In genomic region chr7:132384736-132385455, GRCm38 (mm10) we compare ENCODE assay signal across 13 mouse cellular contexts.
A peak's percentile ranks its signal among the peaks of the same experiment; 100 is the strongest.
DNase-seq lines count a peak whose midpoint lies in the region; ATAC-seq and TF ChIP-seq lines count a peak whose summit lies in the region.
"Had no signal": no experiment of that assay in that cellular context is flagged by ENCODE, and none has a peak within 500 bp of the region (broad histone marks: within the 10 kb centered on the region; RNA-seq: fewer than 3 reads in every experiment).

No protein-coding gene starts in this region.

- 38% methylated on average over 8 of the region's 8 CpGs for WGBS in intestine, embryonic 16.5 days
- WGBS in intestine, postnatal 0 days = 57% methylated on average over 8 of the region's 8 CpGs
- 14% methylated on average over 8 of the region's 8 CpGs for WGBS in midbrain, embryonic 12.5 days

- TF ChIP-seq EP300 in CH12.LX (IDR thresholded peaks at IDR 0.05; ENCODE audit: low read length) = no peak

- no peak for TF ChIP-seq POLR2A in CH12.LX (IDR thresholded peaks at IDR 0.05; ENCODE audit: low read depth, low read length)

- no peak overlapping the region for H3K4me3 ChIP-seq in intestine, embryonic 16.5 days (ENCODE audit: low read length)
- H3K4me3 ChIP-seq in intestine, postnatal 0 days (ENCODE audit: low read depth, low read length) = no peak overlapping the region
- no peak overlapping the region for H3K4me3 ChIP-seq in CH12.LX (replicated peaks in 1 of 3; ENCODE audit: low read depth in 2 of 3, low read length in 2 of 3, poor library complexity in 1 of 3)
- H3K4me3 ChIP-seq in midbrain, embryonic 12.5 days = no peak overlapping the region
- no peak overlapping the region for H3K4me3 ChIP-seq in gastrocnemius, adult 2 months
- H3K4me3 ChIP-seq: liver, embryonic 15.5 days had no signal

- H3K36me3 ChIP-seq in intestine, embryonic 16.5 days (ENCODE audit: control insufficient read depth, insufficient read depth, low read length) = no peaks in the 10 kb centered on the region
- no peaks in the 10 kb centered on the region for H3K36me3 ChIP-seq in intestine, postnatal 0 days (ENCODE audit: control insufficient read depth, insufficient read depth)
- H3K36me3 ChIP-seq in CH12.LX (replicated peaks in 1 of 2; ENCODE audit: control insufficient read depth in 1 of 2, insufficient read depth in 1 of 2, low read length in 1 of 2) = no peaks in the 10 kb centered on the region
- no peaks in the 10 kb centered on the region for H3K36me3 ChIP-seq in midbrain, embryonic 12.5 days
- H3K36me3 ChIP-seq: liver, embryonic 15.5 days had no signal

- peaks cover 28% of the 10 kb centered on the region for H3K4me1 ChIP-seq in intestine, embryonic 16.5 days (ENCODE audit: control insufficient read depth, insufficient read depth, low read length)
- no peaks in the 10 kb centered on the region for H3K4me1 ChIP-seq in intestine, postnatal 0 days (replicated peaks; ENCODE audit: control insufficient read depth, insufficient read depth, low read length)
- H3K4me1 ChIP-seq in CH12.LX (ENCODE audit: control insufficient read depth in 1 of 2, insufficient read depth in 2 of 2) = peaks cover 2 to 24% of the 10 kb centered on the region in 2 experiments
- peaks cover 24% of the 10 kb centered on the region for H3K4me1 ChIP-seq in midbrain, embryonic 12.5 days

- H3K79me2 ChIP-seq in CH12.LX (replicated peaks; ENCODE audit: control insufficient read depth, extremely low read depth, insufficient read depth, poor library complexity, severe bottlenecking) = no peaks in the 10 kb centered on the region

- dilution Hi-C loops in CH12.LX (cut with MboI; ENCODE audit: extremely low pct_ligation_motif_present, extremely low pct_unique_long_range_greater_than_20kb, low sequenced_read_pairs) = no loop called here

- no peak overlapping the region for H3K4me2 ChIP-seq in intestine, embryonic 16.5 days (ENCODE audit: low read depth, low read length)
- H3K4me2 ChIP-seq in intestine, postnatal 0 days (replicated peaks; ENCODE audit: low read depth) = no peak overlapping the region
- no peak overlapping the region for H3K4me2 ChIP-seq in CH12.LX (ENCODE audit: insufficient read depth, low read depth, poor library complexity, severe bottlenecking)
- peak overlapping the region; percentile 15; the same call in 1 of the 2 replicates for H3K4me2 ChIP-seq in midbrain, embryonic 12.5 days (replicated peaks)
- H3K4me2 ChIP-seq: heart, embryonic 11.5 days; liver, embryonic 15.5 days had no signal

- intact Hi-C loops in gastrocnemius, adult 2 months (cut with DNase I) = no loop called here

- H3K27ac ChIP-seq in intestine, embryonic 16.5 days (ENCODE audit: low read length) = 0 out of 2 replicates have a peak overlapping the region, but pooled peaks have one; percentile 16
- no peak overlapping the region for H3K27ac ChIP-seq in intestine, postnatal 0 days (ENCODE audit: low read depth, low read length)
- H3K27ac ChIP-seq in CH12.LX (ENCODE audit: insufficient read depth, low read depth) = no peak overlapping the region
- H3K27ac ChIP-seq in midbrain, embryonic 12.5 days (replicated peaks) = peak overlapping the region; percentile 25
- H3K27ac ChIP-seq in gastrocnemius, adult 2 months = no peak overlapping the region
- H3K27ac ChIP-seq: liver, embryonic 15.5 days had no signal

- H3K27me3 ChIP-seq in intestine, embryonic 16.5 days (replicated peaks; ENCODE audit: control insufficient read depth, insufficient read depth, low read length) = no peaks in the 10 kb centered on the region
- no peaks in the 10 kb centered on the region for H3K27me3 ChIP-seq in intestine, postnatal 0 days (replicated peaks; ENCODE audit: control insufficient read depth, insufficient read depth, low read length)
- peaks cover 68% of the 10 kb centered on the region for H3K27me3 ChIP-seq in CH12.LX (replicated peaks)
- peaks cover 3% of the 10 kb centered on the region; the same call in 1 of the 2 replicates for H3K27me3 ChIP-seq in midbrain, embryonic 12.5 days
- H3K27me3 ChIP-seq: liver, embryonic 15.5 days had no signal

- H3K9me3 ChIP-seq in intestine, embryonic 16.5 days (ENCODE audit: control insufficient read depth, low read length) = no peaks in the 10 kb centered on the region
- H3K9me3 ChIP-seq in intestine, postnatal 0 days (ENCODE audit: control insufficient read depth) = no peaks in the 10 kb centered on the region
- no peaks in the 10 kb centered on the region for H3K9me3 ChIP-seq in CH12.LX (replicated peaks; ENCODE audit: low read length)
- no peaks in the 10 kb centered on the region for H3K9me3 ChIP-seq in midbrain, embryonic 12.5 days
- H3K9me3 ChIP-seq: liver, embryonic 15.5 days had no signal

- H3K9ac ChIP-seq in intestine, embryonic 16.5 days (ENCODE audit: low read depth, low read length) = 0 out of 2 replicates have a peak overlapping the region, but pooled peaks have one; percentile 28
- H3K9ac ChIP-seq in intestine, postnatal 0 days (ENCODE audit: low read depth, low read length) = no peak overlapping the region
- H3K9ac ChIP-seq in CH12.LX (ENCODE audit: insufficient read depth, low read depth) = no peak overlapping the region
- H3K9ac ChIP-seq in midbrain, embryonic 12.5 days (replicated peaks) = no peak overlapping the region
- H3K9ac ChIP-seq: liver, embryonic 15.5 days had no signal

- DNase-seq in CH12.LX (ENCODE audit: extremely low read depth) = no peak
- DNase-seq in embryo, embryonic 11 days = peak; percentile 45
- DNase-seq in c-Kit-positive CD71-positive TER-119-positive erythroid progenitor cells, embryonic 14.5 days (ENCODE audit: low spot score) = no peak
- DNase-seq in gastrocnemius, adult 2 months = no peak
- DNase-seq: adrenal gland, postnatal 10 days; cerebellum, adult 11 months; right cerebral cortex, postnatal 4 days had no signal

- no peak for TF ChIP-seq RAD21 in CH12.LX (IDR thresholded peaks at IDR 0.05; ENCODE audit: low read depth, low read length)

- no peak for ATAC-seq in intestine, embryonic 16.5 days
- no peak for ATAC-seq in intestine, postnatal 0 days
- ATAC-seq in midbrain, embryonic 12.5 days (ENCODE audit: low FRiP score, low read depth) = peak; percentile 62
- no peak for ATAC-seq in megakaryocyte-erythroid progenitor cell, adult 5-6 weeks (replicated peaks; ENCODE audit: low FRiP score, low TSS enrichment, poor library complexity, severe bottlenecking)

- in situ Hi-C loops in CH12.LX (cut with MboI; ENCODE audit: low pct_ligation_motif_present, low pct_unique_long_range_greater_than_20kb, low sequenced_read_pairs) = no loop called here

- no peak for TF ChIP-seq CTCF in intestine, postnatal 0 days (IDR thresholded peaks at IDR 0.05; ENCODE audit: low read depth)
- TF ChIP-seq CTCF in CH12.LX (conservative IDR thresholded peaks at IDR 0.05 in 1 of 2, IDR thresholded peaks at IDR 0.05 in 1 of 2; ENCODE audit: low read depth in 2 of 2, low read length in 2 of 2) = no peak
- no peak for TF ChIP-seq CTCF in gastrocnemius, adult 2 months (IDR thresholded peaks at IDR 0.05)

TF ChIP-seq in CH12.LX, 34 proteins besides CTCF, POLR2A, EP300 and RAD21:
- TF ChIP-seq BHLHE40 (IDR thresholded peaks at IDR 0.05; ENCODE audit: low read depth, low read length) (0 out of 2 replicates have a peak, but pooled peaks have one; percentile 9), POLR2AphosphoS2 (IDR thresholded peaks at IDR 0.05; ENCODE audit: low read depth, low read length) (no peak)

Comparison
In these comparisons a context has a peak if more than half of its experiments do, and no peak if none do; other contexts are left out.
1. H3K27ac ChIP-seq: peak in intestine, embryonic 16.5 days (single experiment) and midbrain, embryonic 12.5 days (single experiment); none in intestine, postnatal 0 days (single experiment), CH12.LX (single experiment) and gastrocnemius, adult 2 months (single experiment).